Mouse (Mus musculus) retina, embryonic 14.5 days (tissue): ENCODE data around the gene Synj1.

Experiments used
- DNase-seq: peaks from one replicate; pipeline ENCODE4 v3.0.0-alpha.2; 2015; ENCODE audit warnings: low spot score

The Synj1 gene

DNA sequence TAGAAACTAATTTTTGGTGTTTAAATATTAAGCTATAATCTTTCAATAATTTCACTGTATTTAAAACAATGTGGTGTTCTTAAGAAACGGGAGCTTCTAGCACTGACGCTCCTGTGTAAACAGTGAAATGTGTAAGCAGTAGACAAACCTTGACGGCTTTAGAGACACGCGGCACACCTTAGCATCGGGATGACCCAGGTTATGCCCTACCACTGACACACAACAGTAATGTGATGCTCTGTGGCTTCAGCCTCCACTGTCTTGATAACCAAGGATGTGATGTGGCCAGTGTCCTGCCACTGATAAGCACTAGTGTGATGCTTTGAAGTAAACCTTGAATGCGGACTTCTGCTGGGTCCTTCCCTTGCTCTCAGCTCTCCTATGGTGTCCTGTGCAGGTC lies 69.9 kb downstream of the Synj1 start:
- DNase-seq = no peak

DNA sequence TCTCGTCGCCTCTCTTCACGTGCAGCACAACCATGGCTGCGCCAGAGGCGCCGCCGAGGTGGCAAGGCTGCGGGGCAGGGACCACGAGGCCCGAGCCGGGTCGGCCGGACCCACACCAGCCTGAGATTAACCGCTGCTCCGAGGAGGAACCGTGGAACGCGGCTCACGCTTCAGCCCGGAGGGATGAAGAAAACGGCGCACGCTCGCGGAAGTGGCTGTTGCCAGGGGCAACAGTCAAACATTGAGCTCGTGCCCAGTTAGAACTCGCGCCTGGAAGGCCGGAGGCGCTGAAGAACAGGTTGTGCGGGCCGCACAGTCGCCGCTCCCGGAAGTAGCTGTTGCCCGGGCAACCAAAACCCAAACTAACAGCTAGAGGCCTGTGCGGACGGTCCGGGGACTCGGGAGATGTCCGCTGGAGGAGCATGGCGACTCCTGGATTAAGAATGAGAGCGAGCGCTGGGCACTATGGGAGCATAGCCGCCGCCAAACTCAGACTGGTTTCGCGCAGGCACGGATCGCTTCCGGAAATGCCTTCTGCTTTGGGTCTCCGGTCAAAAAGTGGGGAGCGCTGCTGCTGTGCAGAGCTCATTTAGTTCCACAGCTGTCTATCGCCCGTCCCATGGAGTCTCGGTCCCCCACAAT lies 76.3 kb downstream of the Synj1 start, which contains the start of gene Cfap298:
Gene Cfap298 (minus strand): TSS at position 428 of the 642 bp plus-strand sequence.
- peak; percentile 96 for DNase-seq

DNA sequence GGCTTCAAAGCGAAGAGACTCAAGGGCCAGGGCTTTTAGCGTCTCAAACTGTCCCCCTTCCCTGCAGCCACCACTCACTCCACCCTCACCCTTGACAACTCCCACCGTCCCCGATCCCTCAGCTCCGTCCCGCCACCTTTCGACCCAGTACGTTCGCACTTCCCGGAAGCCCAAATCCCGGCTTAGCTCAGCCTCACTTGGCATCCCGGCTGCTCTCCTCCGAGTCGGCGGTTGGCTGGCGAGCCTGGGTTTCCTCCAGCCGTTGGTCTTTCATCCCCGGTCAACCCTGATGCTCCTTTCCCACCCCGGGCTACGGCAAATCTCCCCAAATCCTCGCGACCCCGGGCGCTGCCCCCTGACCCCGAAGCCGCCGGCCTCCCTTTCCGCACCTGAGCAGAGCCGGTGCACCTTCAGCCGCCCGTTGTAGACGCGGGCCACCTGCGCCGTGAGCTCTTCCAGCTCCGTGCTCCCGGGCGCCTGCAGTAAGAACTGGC lies 76.9 kb downstream of the Synj1 start:
- DNase-seq = peak; percentile 62

DNA sequence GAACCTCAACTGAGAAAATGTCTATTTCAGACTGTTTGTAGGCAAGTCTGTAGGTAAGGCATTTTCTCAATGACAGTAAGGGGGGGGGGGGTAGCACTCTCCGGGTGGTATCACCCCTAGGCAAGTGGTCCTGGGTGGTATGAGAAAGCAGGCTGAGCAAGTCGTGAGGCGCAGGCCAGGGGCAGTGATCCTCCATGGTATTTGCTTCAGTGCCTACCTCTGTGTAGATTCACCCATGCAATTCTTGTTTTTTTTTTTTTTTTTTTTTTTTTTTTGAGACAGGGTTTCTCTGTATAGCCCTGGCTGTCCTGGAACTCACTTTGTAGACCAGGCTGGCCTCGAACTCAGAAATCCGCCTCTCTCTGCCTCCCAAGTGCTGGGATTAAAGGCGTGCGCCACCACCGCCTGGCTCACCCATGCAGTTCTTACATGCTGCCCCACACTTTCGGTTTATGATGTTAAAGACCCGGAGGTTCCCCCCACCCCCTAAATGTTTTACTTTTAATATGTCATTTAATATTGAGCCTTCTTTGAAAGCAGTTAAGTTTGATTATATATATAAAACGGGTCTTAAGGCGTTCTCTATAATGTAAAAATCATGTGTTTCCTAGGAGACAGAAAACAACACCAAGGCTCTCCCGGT lies 77.5 kb downstream of the Synj1 start:
- no peak for DNase-seq

DNA sequence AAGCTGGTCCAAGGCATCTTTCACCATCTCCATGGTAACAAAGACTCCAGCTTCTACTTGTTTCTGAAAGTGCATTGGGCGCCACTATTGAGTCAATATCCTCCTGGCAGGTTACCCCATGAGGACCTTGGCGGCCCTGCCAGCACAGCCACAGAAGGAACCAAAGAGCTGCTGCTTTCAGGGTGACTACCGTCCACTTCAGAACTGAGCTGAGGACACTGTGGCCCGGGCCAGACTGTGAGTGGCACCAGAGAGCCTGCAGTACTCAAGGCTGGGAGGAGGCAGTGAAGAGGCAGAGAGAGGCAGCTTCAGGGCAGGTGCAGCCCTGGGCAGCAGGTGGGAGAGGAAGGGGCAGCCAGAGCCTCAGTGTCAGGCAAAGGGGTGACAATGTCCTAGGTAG lies 83.7 kb downstream of the Synj1 start:
- DNase-seq = no peak

DNA sequence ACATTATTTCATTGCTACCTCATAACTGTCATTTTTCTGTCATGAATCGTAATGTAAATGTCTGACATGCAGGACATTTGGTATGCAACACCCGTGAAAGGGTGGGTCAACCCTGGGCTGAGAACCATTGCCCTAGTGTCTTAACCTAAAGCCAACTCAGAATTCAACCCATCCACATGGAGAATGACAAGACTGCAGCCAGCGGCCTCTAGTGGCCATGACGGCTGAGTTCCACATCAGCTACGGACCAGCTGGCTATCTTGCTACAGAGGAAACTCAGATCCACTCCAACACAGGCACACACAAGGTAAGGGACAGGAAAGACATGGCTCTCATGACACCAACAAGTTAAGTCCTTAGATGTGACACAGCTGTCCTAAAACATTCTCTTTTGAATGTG lies 85.6 kb downstream of the Synj1 start:
- DNase-seq = peak; percentile 84

DNA sequence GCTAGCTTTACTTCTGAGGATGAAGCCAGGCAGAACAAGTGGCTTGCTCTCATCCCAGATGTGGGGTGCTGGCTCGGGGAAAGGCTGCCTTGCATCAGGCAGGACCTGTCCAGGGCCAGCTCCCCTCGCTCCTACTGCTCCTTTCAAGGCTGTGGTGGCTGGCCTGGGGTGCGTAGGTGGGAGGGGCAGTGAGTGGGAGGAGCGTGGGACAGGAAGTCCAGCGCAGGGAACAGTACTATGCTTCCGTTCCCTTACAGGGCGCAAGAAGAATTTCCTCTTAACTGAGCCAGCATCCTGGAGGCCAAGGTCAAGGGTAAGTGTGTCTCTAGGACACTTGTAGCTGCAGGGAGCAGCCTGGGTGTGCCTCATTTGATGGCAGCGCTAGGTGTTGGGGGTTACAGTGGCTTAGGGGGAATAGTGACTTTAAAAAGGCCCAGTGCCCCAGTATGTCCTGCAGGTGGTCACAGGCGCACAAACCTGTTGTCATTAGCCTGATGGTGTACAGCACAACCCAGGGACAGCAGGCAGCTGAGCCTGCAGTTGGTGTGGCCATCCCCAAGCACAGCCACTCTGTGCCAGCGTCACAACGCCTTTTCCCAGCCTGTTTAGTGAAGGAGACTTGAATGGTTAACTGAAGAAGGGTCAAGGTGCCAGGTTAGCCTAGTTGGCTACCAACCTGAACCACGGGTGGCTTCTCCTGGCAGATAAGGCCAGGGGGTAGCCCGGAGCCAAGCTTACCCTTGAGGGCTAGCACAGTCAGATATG lies 86.3 kb downstream of the Synj1 start:
- DNase-seq = no peak

DNA sequence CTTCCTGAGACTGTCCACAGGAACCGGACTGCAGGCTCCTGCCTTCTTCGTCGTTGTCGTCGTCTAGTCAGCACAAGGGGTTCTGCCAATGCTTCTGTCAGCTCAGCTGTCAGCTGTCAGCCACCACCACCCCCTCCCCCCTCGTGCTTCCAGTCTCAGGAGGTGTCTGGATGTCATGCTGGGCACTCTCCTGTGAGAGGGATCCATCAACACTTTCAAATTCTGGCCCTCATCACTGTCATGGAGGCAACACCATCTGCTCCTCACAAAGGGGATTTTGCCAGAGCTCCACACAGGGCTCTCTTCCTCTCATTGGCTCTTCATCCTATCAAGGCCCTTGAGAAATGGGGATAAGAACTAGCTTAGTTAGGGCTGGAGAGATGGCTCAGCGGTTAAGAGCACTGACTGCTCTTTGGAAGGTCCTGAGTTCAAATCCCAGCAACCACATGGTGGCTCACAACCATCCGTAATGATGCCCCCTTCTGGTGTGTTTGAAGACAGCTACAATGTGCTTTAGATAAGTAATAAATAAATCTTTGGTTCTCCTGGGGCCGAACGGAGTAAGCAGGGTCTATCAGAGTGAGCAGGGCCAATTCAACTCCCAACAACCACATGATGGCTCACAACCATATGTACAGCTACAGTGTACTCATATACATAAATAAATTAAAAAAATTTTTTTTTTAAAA lies 89.5 kb downstream of the Synj1 start:
- peak; percentile 34 for DNase-seq

DNA sequence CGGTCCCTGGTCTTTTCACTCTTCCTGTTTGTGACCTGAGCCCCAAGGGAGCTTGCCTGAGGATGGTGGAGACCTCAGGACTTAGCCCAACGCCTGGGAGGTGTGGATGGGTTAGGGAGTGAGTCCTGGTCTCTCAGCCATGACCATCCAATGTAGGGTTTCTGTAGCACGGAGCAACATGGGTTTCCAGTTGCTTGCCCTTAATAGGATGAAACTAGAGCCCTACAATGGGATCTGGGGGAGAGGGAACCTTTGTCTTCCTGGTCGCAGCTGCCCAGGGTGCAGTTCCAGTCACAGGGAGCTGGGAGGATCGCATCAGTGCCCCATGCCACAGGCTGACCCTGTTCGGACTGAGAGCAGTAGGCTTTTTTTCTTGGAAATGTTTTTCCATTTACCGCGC lies 94.0 kb downstream of the Synj1 start:
- no peak for DNase-seq

DNA sequence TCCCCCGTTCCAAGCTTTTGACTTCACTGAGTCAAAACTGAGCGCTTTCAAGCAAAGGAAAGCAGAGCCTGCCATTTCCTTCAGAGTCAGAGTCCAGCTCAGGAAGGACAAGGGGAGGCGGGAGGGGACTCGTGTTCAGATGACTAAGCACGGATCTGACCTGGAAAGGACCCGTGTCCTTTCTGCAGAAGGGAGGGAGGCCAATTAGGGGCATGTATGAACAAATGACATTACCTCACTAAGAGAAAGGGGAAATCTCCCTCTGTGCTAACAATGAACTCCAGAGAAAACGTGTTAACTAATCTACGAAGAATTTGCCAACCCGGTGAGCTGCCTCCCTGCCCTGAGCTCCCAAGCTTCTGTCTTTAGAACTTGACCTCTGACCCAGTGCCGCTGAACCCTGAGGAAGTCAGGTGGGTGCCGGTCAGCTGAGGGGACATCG lies 95.0 kb downstream of the Synj1 start:
- peak; percentile 65 for DNase-seq

DNA sequence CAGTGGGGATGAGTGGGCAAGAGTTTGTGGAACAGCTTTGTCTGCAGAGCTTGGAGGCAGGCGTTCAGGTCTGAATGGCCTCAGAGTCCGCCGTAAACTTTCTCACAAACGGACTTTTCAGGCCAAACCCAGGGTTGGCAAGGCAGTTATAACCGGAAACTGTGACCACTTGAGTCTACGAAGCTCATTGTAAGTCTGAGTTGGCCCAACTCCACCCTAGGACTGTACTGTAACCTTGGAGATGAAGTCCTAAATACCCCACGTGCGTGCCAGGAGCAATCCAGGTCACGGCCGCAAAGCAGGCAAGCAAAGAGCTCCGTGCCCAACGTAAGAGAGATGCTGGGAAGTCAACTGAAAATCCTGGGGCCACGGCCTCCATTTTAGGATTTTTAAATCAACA lies 99.3 kb downstream of the Synj1 start:
- DNase-seq = no peak

DNA sequence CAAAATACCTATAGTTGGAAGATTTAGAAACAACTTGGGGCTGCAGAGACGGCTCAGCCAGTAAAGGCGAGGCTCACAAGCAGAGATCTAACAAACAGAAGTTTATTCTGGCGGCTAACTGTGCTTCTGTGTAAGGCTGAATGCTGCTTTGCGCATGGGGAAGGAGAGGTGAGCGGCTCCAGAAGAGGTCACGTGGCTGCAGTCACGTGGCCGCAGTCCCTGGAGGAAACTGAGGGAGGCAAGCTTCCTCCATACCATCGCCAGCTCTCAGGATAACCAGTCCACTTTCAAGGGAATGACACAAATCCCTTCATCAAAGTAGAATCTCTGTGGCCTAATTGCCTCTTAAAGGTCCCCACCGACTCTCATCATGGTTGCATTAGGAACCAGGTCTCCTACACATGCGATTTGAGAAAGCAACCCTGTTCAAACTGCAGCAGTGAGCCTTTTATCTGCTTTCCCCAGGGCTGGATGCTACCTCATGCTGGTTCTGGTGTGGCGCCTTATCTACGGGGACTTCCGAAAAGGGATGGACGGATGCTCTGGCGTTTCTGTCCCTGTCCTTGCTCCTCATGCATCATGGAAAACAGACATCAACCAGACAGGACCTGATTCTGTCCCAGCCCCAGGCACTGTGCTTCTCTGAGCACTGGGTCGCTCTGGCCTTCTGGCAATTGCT lies 100.1 kb downstream of the Synj1 start:
- DNase-seq = no peak

DNA sequence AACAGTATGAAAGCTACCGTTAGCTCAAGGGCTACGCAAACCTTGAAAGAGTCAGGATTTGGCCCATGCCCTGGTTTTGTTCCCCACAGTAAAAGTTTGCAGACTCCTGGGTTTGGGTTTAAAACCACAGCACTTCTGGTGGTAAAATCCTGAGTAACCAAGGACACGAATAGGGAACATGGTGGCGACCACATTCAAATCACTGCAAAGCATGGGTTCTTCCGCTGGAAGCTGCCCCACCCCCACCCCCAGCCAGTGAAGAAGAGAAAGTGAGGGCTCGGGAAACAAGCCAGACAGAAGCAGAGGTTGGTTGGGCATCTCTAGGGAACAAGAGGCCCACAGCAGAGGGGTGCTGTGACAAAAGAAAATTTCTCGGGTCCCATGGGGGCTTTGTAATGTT lies 103.9 kb downstream of the Synj1 start:
- DNase-seq = no peak

DNA sequence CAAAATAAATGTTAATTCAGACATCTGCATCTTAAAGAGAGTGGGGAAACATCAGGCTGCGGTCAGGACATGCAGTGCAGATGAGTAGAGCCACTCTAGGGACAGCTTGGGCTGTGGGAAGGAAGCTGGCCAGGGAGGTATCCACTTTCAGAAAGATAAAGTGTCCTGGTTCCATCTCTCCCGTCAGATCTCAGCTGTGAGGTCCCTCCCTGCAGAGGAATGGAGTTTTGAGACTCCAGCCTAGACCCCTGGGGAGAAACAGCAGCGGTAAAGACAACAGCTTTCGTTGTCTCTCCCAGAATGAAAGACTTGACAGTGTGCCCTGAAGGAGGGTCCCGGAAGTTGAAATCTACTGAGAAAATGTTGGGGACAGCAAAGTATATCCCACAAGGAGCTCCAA lies 107.8 kb downstream of the Synj1 start:
- no peak for DNase-seq

DNA sequence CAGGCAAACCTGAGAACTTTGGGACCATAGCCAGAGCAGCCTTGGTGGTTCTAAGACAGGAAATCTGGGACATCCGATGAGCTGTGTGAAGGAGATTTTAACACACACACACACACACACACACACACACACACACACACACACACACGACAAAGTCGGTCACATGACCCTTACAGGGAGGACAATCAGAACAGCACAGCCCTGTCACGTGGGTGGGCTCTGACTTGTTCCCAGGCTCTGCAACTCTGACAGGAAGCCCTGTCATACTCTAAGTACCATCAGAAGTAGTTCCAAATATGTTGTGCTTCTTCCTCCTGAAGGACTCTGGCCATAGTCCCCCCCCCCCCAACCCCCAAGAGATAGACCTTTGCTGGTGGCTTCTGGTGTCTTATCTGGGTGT lies 109.7 kb downstream of the Synj1 start:
- DNase-seq = no peak

DNA sequence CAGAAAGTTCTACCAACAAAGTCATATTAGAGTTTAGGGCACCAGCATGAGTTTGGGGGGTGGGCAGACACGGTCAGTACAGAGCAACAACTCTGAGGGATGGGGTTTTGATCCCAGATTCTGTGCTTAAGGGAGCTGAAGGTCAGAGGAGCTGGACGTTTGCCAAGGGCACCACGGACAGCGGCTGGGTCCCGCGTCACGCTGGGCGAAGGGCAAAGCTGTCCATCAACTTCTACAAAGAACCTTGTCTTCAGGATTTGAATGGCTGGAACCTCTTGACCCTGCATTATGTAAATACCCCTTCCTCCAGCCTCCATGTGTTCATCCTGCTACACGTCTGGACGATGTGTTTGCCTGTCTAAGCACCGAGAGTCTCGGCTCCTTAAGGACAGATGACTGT lies 111.6 kb downstream of the Synj1 start:
- no peak for DNase-seq

DNA sequence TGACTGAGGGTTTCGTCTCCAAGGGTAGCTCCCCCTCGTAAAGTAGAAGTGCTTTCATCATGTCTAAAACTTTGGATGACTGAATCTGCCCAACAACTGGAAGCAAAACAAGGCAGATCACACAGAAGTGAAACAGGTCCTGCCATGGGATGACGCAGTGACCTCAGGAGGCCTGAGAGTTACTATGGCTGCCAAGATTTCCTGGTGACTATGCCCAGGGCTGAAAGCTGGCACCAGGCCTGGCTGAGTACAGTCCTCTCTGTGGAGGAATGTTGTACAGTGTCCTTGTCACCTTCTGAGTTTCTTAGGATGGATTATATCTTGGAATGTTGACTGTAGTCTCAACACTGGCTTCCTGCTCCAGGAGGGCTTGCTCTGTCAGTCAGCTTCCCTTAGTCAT lies 113.5 kb downstream of the Synj1 start:
- no peak for DNase-seq

DNA sequence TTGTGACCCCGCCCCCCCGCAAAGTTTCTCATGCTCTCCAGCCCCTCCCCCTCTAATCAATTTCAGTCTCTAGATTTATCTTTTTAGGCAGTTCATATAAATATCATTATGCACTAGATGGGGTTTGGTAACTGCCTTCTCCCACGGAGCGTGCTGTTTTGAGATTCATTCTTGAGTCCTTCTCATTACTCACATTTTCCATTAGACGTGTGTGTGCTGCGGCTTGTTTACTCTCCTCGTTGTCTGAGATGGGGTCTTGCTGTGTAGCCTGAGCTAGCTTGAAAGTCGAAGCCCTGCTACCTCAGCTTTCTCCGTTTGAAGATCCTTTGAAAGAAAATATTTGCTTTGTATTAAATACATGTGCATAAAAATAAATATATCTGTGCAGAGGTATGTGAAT lies 117.3 kb downstream of the Synj1 start:
- no peak for DNase-seq

DNA sequence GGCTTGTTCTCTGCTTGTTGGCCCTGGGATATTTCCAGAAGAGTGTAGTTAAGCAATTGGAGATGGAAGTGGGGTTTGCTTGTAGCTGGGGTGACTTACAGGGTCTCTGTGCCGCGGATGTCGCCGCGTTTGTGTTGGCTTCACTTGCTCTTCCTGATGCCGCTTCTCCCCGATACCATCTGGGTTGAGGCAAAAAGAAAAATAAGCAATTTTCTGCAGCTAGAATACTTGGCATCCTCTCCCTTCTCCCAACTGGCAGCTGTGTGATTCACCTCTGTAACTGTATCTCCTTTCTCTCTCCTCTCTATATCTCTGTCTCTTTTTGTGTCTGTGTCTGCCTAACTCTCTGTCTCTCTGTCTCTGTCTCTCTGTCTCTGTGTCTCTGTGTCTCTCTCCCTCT lies 118.1 kb downstream of the Synj1 start:
- no peak for DNase-seq

DNA sequence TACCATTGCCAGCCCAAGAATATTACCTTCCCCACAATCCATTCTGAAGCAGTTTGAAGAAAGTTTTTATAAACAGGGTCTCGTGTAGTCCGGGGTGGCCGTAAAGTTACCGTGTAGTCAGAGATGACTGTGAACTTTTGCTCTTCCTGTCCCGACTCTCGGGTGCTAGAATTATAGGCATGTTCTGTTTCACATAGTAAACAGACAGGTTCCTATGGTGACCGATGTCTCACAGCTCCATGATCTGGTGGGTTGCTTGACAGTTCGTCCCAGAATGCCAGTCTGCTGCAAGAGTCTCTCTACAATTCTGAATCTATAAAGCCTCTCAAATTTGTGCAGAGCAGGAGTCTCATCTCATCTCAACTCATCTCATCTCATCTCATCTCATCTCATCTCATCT lies 119.0 kb downstream of the Synj1 start:
- no peak for DNase-seq

DNA sequence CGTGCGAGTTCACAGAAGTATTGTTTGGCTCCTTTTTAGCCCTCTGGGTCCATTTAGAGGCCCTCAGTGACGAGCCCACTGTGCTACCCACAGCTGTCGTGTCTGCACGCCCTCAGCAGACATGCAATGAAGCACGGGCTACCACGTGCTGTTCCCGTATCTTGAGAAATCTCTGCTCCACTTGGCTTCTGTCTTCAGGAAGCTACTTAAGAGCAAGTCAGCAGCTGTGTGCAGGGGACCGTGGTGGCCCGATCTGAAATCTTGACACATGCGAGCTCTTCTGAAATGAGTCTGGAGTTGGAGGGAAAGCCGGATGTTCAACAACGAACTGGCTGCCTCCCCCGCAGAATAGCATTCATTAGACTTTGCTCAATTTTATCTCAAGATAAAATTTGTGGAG lies 119.5 kb downstream of the Synj1 start:
- peak; percentile 39 for DNase-seq

DNA sequence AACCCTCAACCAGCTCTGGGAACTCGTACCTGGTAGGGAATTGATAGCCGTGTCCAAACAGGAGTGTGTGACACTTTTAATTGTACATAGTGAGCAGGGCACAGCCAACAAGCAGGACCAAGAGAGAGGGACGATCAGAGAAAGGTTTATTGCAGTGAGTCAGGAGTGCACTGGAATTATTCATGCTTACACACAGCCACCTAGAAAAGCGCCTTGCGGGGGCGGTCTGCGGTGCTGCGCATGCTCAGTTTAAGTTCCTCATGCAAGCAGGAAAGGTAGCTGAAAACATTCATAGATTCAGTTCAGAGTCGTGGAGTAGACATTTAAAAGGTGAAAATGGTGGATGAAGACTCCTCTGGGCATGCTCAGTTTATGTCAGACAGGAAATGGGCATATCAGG lies 120.4 kb downstream of the Synj1 start:
- DNase-seq = no peak
